Mouse (Mus musculus) T-helper 1 cell (primary cell): Measurements from ENCODE around the gene Bmper.

Source experiments
- in situ Hi-C: fragments of 300-600 bp; cut with MboI, MseI; formaldehyde crosslinking; loops from one replicate; pipeline ENCODE4 v1.15.1; 2025; ENCODE audit warnings: high pct_unique_total_duplicates

Gene Bmper

DNA sequence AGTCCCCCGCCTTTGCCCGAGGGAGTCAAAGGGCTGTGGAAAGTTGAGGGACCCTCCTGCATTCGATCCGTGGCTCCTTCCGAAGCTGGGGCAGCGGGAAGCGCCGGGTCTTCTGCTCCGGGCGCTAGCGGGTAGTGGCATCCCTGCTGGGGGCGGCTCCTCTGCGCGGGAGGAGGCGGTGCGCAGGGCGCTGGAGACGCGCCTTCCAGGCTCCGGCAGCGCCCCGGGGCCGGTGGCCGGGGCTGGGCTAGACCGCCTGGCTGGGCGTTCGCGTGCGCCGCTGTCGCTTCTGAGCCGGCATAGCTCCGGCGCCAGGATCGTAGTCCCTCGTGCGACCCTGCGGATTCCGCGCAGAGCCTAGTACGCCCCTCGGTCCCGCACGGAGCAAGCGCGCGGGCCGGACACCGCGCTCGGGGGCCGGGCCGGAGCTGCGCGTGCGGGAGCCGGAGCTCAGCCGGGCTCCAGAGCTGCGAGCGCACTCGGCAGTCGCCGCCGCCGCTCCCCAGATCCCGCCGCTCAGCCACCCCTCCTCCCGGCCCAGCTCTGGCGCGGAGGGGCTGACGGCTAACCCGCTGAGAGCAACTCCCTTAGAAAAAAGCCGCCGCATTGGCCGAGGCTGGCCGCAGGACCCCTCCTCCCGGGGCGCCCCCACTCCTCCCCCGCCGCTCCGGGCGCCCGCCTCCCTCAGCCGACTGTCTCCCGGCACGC lies at the start of gene Bmper:
Bmper (plus strand) TSS at position 236 of the 708 bp plus-strand sequence.
- in situ Hi-C loops: loop anchor here (5.0 to 25.0 kb wide), 2 partner anchors 196 to 661 kb away; no protein-coding TSS in a partner anchor

DNA sequence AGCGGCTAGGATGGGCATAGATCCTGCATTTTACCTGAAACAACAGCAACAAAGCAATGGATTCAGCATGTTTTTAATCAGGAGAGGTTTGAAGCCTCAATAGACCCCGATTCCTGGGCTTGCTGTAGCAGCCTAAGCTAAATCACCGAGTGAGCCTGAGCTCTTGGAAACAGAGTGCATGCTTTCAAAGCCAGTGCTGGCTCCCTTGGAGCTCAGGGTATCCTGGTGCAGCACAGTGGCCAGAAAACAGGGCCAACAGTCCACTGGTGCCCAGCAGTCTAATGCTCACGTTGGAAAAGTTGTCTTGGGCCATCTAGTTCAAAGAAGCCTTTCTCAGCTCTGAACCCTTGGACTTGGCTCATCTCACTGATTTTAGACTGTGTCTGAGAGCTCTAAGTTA lies 45.4 kb upstream of the Bmper start:
- in situ Hi-C loops: no loop called here

DNA sequence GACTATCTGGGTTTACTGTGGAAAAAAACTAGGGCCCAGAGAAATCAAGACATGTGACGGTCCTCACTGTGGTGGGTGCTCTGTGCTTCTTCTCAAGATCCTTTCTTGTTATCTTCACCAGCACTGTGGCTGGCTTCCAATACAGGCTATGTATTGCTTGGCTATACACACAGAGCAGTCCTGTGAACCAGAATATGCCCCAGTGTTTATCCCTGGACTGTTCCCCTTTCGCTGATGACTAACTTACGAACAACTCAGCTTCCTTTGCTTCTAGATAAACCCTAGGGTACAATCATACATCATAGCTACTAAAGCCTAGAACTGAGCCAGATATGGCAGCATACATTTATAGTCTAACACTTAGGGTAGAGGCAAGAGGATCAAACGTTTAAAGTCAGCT lies 35.7 kb upstream of the Bmper start:
- in situ Hi-C loops: no loop called here

DNA sequence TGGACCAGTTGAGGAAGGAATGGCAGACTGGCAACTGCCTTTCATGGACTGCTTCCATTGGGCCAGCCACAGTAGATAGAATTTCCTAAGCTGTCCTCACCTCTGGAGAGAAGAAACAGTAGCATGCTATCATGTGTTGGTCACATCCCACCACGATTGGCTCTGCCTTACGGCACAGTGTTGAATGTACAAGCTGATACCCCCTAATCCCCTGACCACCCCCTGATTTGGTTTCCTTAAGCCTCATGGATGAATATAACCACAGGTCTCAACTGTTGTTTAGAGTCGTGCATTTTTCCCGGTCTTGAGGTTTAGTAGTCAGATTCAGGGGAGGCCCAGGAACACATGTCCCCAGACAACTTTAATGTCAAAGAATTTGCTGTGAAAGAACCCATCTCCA lies 34.7 kb upstream of the Bmper start:
- in situ Hi-C loops: no loop called here

DNA sequence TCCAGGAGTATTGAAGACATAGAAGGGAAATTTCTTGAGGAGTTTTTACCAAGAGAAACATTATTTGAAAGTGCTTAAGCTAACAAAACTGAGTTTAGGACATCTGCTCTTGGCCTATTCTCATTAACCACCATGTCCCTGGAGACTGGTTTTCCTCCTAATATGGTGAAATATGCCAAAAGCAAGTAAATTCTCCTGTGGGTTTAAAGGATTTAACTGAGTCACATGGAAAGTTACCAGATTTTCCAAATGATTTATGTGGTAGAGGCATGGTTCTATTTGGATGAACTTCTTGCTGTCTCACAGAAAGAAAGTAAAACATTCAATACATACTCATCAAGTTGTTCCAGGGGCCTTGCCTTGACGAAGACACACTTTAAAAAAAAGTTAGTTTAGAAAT lies 31.9 kb upstream of the Bmper start:
- in situ Hi-C loops: no loop called here

DNA sequence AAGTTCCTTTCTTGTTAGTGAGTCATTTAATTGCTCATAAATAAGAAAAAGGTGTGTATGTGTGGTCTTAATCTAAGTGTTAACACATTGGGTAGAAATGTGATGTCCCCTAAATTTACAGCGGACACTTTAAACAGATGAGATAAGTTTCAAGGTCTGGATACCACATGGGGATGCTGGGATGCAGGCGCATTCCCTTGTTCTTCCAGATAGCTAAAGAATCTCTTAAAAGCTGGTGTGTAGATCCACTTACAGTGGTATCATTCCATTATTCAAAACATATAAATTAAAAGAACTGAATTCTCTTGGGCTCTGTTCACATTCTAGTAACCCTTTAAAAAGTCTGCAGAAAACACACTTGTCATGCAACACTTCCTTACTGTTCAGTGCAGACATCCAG lies 31.4 kb upstream of the Bmper start:
- in situ Hi-C loops: no loop called here

DNA sequence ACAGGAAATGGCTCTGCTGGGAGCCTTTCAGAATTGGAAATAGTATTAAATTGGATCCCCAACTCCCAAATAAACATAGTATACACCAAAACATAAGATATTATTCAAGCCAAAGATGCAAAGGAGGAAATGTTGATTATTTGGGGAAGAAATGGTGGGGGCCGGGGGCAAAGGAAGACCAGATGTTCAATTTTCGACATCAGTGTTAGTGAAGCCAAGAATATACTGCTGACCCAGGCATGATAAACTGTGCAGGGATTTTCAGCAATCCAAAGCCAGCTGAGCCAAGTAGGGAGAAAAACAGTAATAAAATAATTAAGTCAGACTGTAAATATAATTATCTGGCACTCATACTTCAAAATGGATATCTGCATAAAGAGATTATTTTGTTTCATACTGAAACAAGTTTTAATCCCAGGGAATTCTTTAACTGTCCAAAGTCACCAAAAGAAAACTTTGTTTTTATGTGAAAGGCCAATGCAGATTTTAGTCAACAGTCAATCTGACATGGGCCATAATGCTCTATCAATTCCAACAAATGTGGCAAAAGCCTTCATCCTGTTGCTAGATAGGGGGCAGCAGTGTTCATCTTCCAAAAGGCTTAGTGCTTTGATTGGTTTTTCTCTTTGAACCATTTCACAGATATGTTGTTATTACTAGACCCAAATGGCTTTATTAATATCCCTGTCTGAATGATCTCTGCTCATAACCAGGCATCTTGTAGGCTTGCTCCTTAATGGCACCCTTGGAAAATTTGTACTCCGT lies 30.1 kb upstream of the Bmper start:
- in situ Hi-C loops: no loop called here

DNA sequence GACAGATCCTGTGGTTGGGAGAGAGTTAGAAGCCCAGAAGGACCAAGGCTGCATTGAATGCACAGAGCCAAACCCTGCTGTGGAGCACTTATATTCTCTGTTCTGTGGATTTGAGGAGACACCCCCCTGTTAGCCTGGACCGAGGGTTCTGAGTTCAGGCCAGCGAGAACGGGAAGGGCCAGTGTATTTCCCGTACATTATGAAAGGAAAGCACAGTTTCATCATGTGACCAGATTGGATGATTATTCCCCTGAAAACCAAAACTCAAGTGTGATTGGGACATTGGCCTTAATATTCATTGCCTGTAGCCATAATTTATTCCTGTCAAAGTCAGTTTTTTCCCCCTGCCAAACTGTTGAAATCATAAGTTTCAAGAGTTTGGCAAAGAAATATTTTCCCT lies 23.9 kb upstream of the Bmper start:
- in situ Hi-C loops: no loop called here

DNA sequence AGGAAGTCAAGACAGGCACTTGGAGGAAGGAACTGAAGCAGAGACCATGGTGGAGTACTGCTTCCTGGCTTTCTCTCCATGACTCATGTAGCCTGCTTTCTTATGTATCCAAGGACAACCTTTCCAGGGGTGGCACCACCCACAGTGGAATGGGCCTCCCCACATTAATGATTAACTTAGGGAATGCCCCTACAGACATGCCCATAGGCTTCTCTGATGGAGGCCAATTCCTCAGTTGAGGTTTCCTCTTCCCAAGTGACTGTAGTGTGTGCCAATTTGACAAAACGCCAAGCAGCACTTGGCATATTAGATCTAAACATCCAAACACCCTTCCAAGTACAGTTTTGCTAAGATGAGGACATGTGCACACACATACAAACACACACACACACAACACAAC lies 23.0 kb upstream of the Bmper start:
- in situ Hi-C loops: loop anchor here (25.0 kb wide), 1 partner anchor 638 kb away; no protein-coding TSS in a partner anchor

DNA sequence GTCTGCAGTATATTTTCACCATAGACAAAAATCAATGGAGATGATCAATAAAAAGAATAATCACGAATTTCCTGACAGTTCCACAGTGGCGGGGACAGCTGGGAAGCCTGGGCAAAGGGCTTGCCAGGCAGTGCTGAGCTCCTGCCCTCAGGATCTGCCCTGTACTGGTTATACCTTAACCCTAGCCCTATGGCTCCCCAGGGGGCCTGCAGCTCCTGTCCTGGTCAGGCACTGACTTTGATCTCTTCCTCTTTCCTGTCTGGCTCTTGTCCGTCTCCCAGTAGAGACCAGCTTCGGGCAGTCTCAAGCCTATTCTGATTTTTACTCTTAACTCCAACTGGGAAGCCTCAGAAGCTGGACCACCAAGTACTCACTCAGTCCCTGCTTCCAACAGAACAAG lies 22.0 kb upstream of the Bmper start:
- in situ Hi-C loops: loop anchor here (25.0 kb wide), 1 partner anchor 639 kb away; no protein-coding TSS in a partner anchor

DNA sequence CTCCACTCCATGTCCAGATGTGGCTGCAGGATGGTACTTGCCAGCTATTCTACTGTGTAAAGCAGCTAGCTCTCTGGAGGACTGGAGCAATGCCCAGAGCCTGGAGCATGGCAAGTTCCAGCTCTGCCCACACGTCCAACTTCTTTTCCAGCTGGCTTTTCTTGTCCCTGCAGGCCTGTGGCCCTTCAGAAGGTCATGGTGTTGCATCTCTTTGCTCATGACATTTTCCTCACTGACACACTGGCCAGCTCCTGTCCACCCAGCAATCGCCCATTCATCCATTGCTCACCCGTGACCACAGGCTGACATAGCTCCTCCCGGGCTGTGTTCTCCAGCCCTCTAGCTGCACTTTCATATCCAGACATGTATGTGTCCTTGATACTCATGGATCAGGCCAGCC lies 20.4 kb upstream of the Bmper start:
- in situ Hi-C loops: loop anchor here (25.0 kb wide), 1 partner anchor 640 kb away; no protein-coding TSS in a partner anchor

DNA sequence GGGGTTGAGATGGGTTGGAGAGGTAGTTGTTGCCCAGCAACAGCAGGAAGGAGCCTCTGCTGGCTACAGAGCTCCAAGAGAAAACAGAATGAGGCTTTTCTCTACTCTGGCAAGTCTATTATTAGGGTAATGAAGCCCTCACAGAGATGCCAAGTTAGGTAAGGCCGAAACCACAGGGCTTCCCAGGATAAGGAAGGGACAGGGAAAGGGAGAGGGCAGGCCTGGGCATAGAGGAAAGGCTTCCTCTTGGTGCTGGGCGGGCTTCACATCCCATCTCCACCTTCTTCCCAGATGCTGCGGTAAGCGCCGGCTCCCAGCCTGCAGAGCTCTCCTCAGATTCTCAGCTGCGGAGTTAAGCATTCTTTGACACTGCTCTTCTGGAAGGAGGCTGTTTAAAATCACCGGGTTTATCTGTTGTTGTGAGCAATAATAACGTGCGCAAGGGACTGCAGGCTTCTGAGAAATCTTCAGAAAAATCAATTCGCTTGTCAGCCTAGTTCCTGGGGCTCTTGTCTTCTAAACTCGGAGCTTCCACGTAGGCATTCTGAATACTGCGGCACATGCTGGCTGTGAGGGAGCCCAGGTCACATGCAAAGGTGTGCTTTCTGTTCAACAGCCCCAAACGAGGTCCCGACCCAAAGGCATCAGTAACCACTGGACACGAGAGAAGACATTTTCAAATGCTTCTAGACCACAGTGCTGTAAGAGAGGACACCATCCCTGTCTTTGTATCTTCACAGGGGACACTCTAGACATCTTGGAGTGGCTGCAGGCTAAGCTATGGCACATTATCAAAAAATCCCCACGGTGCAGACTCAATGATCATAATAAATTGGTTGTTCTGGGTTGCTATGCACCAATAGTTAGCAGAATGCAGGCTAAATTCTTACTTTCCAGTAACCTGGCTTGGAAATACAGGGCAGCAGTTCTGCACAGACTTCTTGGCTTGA lies 18.3 kb upstream of the Bmper start:
- in situ Hi-C loops: loop anchor here (25.0 kb wide), 1 partner anchor 642 kb away; no protein-coding TSS in a partner anchor

DNA sequence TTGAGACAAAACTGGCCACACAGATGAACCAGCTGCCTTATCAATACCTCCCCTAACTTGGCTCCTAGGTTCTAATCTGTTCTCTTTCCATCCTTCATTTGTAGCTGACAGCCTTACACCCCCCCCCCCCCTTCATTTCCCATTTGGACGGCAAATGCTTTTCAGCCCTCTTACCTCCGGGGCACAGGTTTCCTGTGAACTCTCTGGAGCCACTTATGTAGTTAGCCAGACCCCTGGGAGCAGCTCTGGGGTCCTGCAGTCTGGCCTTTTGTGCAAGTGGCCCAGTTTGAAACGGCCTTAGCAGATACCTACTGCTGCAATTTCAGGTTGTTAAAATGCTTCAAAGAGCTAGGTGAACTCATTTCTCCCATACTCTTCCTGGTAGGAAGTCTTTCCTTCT lies 17.6 kb upstream of the Bmper start:
- in situ Hi-C loops: loop anchor here (25.0 kb wide), 1 partner anchor 643 kb away; no protein-coding TSS in a partner anchor

DNA sequence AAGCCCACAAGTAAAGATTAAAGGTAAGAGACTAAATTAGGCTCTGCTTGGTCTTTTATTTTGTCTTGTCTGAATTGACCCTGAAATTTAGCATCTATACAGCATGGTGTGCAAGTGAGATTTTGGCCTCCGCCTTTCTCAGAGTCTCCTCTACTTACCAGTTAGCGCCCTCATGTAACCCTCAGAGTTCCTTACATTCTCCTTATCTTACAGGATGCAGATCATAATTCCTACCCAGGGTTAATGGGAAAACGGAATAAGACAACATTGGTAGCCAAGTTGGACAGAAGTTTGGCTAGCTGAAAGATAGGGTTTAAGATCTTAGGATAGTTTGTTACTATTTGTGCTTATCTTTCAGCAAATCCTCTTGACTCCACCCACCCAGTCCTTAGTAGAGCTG lies 17.1 kb upstream of the Bmper start:
- in situ Hi-C loops: loop anchor here (25.0 kb wide), 1 partner anchor 643 kb away; no protein-coding TSS in a partner anchor

DNA sequence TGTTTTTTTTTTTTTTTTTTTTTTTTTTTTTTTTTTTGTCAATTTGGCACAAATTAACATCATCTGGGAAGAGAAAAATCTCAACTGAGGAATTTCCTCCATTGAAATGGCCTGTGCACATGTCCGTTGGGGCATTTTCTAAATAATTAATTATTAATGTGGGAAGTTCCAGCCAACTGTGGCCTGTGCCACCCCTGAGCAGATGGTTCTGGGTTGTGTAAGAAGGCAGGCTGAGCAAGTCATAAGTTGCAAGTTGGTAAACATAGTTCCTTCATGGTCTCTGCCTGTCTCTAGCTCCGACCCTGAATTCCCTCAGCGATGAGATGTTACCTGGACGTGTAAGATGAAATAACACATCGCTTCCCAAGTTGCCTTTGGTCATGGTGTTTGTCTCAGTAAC lies 16.7 kb upstream of the Bmper start:
- in situ Hi-C loops: loop anchor here (25.0 kb wide), 1 partner anchor 644 kb away; no protein-coding TSS in a partner anchor

DNA sequence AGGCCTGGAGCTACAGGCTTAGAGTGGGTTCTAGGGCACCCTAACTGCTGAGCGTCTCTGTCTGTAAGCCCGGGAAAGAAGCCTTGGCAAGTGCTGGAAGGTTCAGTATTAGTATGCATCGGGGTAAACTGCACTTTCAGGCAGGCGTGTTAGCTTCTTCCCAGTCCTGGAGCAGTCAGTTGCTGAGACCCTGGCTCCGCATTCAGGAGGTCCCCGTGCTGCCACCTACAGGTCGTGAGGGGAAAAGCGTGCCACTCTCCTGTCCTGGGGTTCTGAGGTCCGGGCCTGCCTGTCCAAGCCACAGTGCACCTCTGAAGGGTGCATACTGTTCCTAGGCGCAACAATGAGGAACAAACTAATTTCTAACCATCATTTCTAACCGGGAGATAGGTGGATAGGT lies 10.6 kb upstream of the Bmper start:
- in situ Hi-C loops: loop anchor here (25.0 kb wide), 1 partner anchor 650 kb away; no protein-coding TSS in a partner anchor

DNA sequence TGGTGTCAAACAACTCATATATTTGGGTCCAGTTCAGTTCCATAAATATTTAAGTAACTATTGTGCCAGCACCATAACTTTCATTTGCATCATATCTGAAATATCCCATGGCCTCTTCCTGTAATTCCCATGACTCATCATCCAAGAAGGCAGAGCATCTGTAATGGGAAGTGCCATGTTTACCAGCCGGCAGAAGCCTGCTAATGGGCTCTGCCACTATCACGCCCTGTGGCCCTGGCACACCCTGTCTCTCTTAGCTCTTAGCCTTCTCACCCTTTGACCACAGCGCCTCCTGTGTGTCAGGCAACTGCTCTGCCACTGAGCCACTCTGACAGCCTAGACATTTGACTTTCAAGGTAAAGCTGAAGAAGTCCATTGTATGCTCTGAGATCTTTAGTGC lies 3.1 kb upstream of the Bmper start:
- in situ Hi-C loops: loop anchor here (5.0 to 25.0 kb wide), 2 partner anchors 192 to 657 kb away; no protein-coding TSS in a partner anchor

DNA sequence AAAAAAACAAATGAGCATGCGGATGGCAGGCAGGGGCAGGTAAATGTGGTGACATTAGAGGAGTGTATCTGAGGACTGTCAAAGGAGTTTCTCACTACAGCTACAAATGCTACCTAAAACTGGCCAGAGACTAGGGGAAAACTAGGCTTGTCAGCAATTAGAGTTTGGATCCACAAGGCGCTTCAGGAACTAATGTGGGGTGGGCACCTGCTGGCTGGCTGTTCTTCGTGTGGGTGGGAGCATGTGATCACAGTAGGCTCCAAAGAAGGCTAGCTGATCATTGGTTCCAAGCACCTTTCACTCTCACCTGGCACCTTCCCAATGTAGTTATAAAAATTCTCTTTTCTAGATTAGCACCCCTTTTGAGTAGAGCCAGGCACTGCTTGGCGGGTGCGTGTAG lies 900 bp upstream of the Bmper start:
- in situ Hi-C loops: loop anchor here (5.0 to 25.0 kb wide), 2 partner anchors 195 to 660 kb away; no protein-coding TSS in a partner anchor

DNA sequence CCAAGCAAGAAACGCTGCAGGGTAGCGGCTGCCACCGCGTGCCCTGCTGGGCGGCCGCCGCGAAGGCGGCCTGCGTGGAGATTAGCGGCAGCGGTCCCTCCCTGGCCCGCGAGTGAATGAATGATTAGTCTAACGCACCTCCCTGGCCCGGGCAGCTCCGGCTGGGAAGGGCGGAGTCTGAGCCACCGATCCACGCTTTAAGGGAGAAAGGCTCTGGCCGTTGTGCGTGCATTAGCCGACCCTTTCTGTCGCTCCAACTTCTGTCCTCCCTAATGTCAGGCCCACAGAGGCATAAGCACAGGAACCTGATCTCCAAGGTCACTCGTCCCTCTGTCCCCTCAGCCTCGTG lies 410 bp upstream of the Bmper start:
- in situ Hi-C loops: loop anchor here (5.0 to 25.0 kb wide), 2 partner anchors 195 to 660 kb away; no protein-coding TSS in a partner anchor

DNA sequence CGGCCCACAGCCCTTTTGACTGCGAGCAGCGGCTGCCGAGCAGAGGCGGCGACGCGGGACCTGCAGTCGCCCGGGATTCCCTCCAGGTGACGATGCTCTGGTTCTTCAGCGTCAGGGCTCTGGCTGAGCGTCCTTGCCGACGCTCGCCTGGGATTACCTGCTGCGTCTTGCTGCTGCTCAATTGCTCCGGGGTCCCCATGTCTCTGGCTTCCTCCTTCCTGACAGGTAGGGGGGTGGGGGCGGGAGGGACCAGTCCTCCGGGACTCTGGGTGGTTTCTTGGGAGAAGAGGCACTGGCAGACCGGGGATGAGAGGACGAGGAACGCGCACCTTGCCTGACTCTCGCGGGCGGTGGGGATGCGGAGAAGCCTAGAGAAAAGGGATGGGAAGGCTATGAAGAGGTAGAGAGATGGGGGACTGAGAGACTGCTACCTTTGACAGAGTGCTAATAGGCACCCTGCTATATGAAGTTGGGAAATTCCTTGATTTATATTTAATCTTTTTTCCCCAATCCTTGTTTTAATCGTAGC lies 737 bp downstream of the Bmper start:
- in situ Hi-C loops: loop anchor here (5.0 to 25.0 kb wide), 2 partner anchors 196 to 661 kb away; no protein-coding TSS in a partner anchor
